9 mouse cellular contexts compared by ENCODE assay signal in the genomic region with DNA sequence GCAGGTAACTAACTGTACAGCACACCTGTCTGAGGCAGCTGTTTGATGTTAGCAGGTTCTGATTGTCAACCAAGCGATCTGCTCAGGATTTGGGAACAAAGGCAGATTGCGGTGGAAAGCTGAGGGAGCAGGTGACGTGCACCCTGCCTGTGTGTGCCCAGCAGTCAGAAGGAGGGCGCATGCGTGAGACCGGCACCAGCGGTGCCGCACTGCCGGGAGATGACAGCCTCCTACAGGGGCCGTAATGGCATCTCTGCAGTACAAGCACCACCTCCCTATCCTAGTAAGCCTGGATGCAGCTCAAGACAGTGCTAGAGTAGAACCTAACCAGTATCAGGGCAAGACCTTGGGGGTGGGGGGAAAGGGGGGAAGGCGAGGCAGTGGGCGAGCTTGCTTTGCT. TPM values are rescaled to one million over a fixed set of nuclear protein-coding genes. Genes with fewer than 3 reads are reported as not detected.
DNase-seq lines count a peak whose midpoint lies in the region; ATAC-seq lines count a peak whose summit lies in the region.
"Had no signal": no experiment of that assay in that cellular context is flagged by ENCODE, and none has a peak within 500 bp of the region (broad histone marks: within the 10 kb centered on the region; RNA-seq: fewer than 3 reads in every experiment).

No protein-coding gene starts in this region.

- H3K9me3 ChIP-seq in kidney, embryonic 16.5 days (ENCODE audit: low read length), result no peaks in the 10 kb centered on the region
- H3K9me3 ChIP-seq in heart, embryonic 14.5 days (ENCODE audit: control insufficient read depth, low read length), result no peaks in the 10 kb centered on the region

- ATAC-seq in kidney, embryonic 16.5 days (ENCODE audit: low FRiP score, low TSS enrichment), result no peak
- no peak for ATAC-seq in heart, embryonic 14.5 days (ENCODE audit: insufficient number of reproducible peaks, insufficient read depth, low FRiP score, low read depth)
- ATAC-seq in erythroblast, adult 5-6 weeks (replicated peaks; ENCODE audit: low FRiP score, poor library complexity, severe bottlenecking), result no peak

- H3K9ac ChIP-seq in kidney, embryonic 16.5 days (replicated peaks; ENCODE audit: low read length), result no peak overlapping the region
- 0 out of 2 replicates have a peak overlapping the region, but pooled peaks have one; percentile 21 for H3K9ac ChIP-seq in heart, embryonic 14.5 days (ENCODE audit: low read length)
- H3K9ac ChIP-seq: liver, embryonic 14.5 days had no signal

- no peaks in the 10 kb centered on the region for H3K36me3 ChIP-seq in kidney, embryonic 16.5 days (ENCODE audit: insufficient read depth, low read length)
- no peaks in the 10 kb centered on the region for H3K36me3 ChIP-seq in heart, embryonic 14.5 days (ENCODE audit: control insufficient read depth, insufficient read depth, low read length)

- H3K4me1 ChIP-seq in kidney, embryonic 16.5 days (ENCODE audit: insufficient read depth, low read length), result peaks cover under 1% of the 10 kb centered on the region; the same call in 1 of the 2 replicates
- H3K4me1 ChIP-seq in heart, embryonic 14.5 days (ENCODE audit: control insufficient read depth in 2 of 2, insufficient read depth in 2 of 2, low read length in 2 of 2), result peaks cover under 1 to 7% of the 10 kb centered on the region in 2 experiments

- no peaks in the 10 kb centered on the region for H3K27me3 ChIP-seq in kidney, embryonic 16.5 days (ENCODE audit: insufficient read depth, low read length)
- H3K27me3 ChIP-seq in heart, embryonic 14.5 days (ENCODE audit: control insufficient read depth, insufficient read depth, low read length), result no peaks in the 10 kb centered on the region

- DNase-seq in kidney, adult 8-10 months, result no peak
- peak; percentile 10 for DNase-seq in urinary bladder, postnatal 14 days (ENCODE audit: low spot score)
- no peak for DNase-seq in urinary bladder, postnatal 25 days (ENCODE audit: low spot score)
- peak; percentile 18 for DNase-seq in thymus, postnatal 4 days
- DNase-seq in kidney, adult 18-20 months, result no peak

- 0 out of 2 replicates have a peak overlapping the region, but pooled peaks have one; percentile 4 for H3K4me2 ChIP-seq in kidney, embryonic 16.5 days (replicated peaks; ENCODE audit: low read depth, low read length)
- peak overlapping the region; percentile 18; the same call in 1 of the 2 replicates for H3K4me2 ChIP-seq in heart, embryonic 14.5 days (ENCODE audit: low read length)

- H3K4me3 ChIP-seq in kidney, embryonic 16.5 days (ENCODE audit: low read length), result no peak overlapping the region
- H3K4me3 ChIP-seq in heart, embryonic 14.5 days (ENCODE audit: control insufficient read depth in 1 of 2, insufficient read depth in 1 of 2, low read depth in 1 of 2, low read length in 2 of 2), result peak overlapping the region in 1 of 2 experiments; percentile 23; a peak in 1 of 4 replicates

- H3K27ac ChIP-seq in kidney, embryonic 16.5 days (ENCODE audit: low read length), result no peak overlapping the region
- H3K27ac ChIP-seq in heart, embryonic 14.5 days (replicated peaks in 1 of 2; ENCODE audit: control insufficient read depth in 1 of 2, insufficient read depth in 1 of 2, low read depth in 2 of 2, low read length in 2 of 2), result no peak overlapping the region
- H3K27ac ChIP-seq: liver, embryonic 14.5 days had no signal

- 78% methylated on average over 12 of the region's 12 CpGs for WGBS in kidney, embryonic 16.5 days
- 71% methylated on average over 12 of the region's 12 CpGs for WGBS in heart, embryonic 14.5 days

RNA-seq across cellular contexts. Expression of a gene that starts 35.2 kb away (rescaled TPM):
- polyA plus RNA-seq in kidney, embryonic 16.5 days (2015; fragmentation: Nextera tagmentation; extraction: Ambion mirVana), result 0.11 and 0.13 TPM in 2 replicates
- polyA plus RNA-seq in heart, embryonic 14.5 days (2014; fragmentation: Nextera tagmentation; extraction: Ambion mirVana), result 0.09 and 0.15 TPM in 2 replicates
- not detected in 2 replicates for total RNA-seq in erythroblast, adult 5-6 weeks (2015; ENCODE audit: low replicate concordance)
- not detected in 2 replicates for total RNA-seq in erythroblast, adult 5-6 weeks (2017; ENCODE audit: low replicate concordance)
- polyA plus RNA-seq: liver, embryonic 14.5 days had no signal

Comparison
In these comparisons a context has a peak if more than half of its experiments do, and no peak if none do; other contexts are left out.
1. DNase-seq: peak in urinary bladder, postnatal 14 days (single experiment) and thymus, postnatal 4 days (single experiment); none in kidney, adult 8-10 months (0 of 2), urinary bladder, postnatal 25 days (single experiment) and kidney, adult 18-20 months (single experiment).